Mouse (Mus musculus): ENCODE data around the gene Prmt9.
A peak's percentile ranks its signal among the peaks of the same experiment; 100 is the strongest.

Gene Prmt9

DNA sequence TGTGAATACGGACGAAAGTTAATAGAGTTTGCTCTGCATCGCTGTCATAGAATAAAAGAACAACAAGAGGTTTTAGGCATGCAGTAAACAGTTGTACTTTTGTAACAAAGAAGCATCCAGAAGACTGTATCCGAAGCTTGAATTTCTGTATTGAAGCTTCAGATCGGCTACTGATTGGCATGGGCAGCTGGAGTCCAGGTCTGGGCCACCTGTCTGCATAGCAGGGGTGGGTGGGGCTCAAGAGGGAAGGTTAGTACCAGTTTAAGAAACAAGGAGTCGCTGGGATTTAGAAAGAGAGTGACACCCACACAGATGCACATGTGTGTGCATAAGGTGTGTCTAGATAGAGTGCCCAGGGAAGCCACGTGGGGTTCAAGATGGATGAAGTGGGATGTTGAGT is 28.5 kb downstream of the Prmt9 start:
- H3K36me3 ChIP-seq (ENCODE audit: insufficient read depth, low read length) = peaks cover 36% of the 10 kb centered on the region

GRCm38 (mm10) chr8:77584174-77584573 is 35.0 kb downstream of the Prmt9 start:
- TF ChIP-seq CTCF (conservative IDR thresholded peaks at IDR 0.05; ENCODE audit: low read length) = no peak
- TF ChIP-seq POU5F1 (IDR thresholded peaks at IDR 0.05; ENCODE audit: borderline replicate concordance, low read length) = no peak
- TF ChIP-seq NANOG (IDR thresholded peaks at IDR 0.05; ENCODE audit: borderline replicate concordance, low read length) = no peak
- Histone ChIP-seq H3K36me3 (ENCODE audit: insufficient read depth, low read length) (peaks cover 19% of the 10 kb centered on the region), H3K4me1 (replicated peaks; ENCODE audit: low read depth, low read length) (peaks cover 5% of the 10 kb centered on the region), H3K27me3 (ENCODE audit: insufficient read depth, low read length) (no peaks in the 10 kb centered on the region), H3K4me3 (replicated peaks; ENCODE audit: low read length) (no peak overlapping the region), H3K9me3 (ENCODE audit: low read length) (no peaks in the 10 kb centered on the region)

More for the DNA sequence above, 28.5 kb downstream of the Prmt9 start:
- H3K4me3 ChIP-seq (replicated peaks; ENCODE audit: low read length) = no peak overlapping the region
- peaks cover 9% of the 10 kb centered on the region for H3K4me1 ChIP-seq (replicated peaks; ENCODE audit: low read depth, low read length)
- TF ChIP-seq POU5F1 (IDR thresholded peaks at IDR 0.05; ENCODE audit: borderline replicate concordance, low read length) = no peak
- no peak for TF ChIP-seq CTCF (conservative IDR thresholded peaks at IDR 0.05; ENCODE audit: low read length)
- no peak for TF ChIP-seq NANOG (IDR thresholded peaks at IDR 0.05; ENCODE audit: borderline replicate concordance, low read length)
- no peaks in the 10 kb centered on the region for H3K27me3 ChIP-seq (ENCODE audit: insufficient read depth, low read length)
- no peaks in the 10 kb centered on the region for H3K9me3 ChIP-seq (ENCODE audit: low read length)

GRCm38 (mm10) chr8:77609621-77610020 is 60.4 kb downstream of the Prmt9 start:
- TF ChIP-seq CTCF (conservative IDR thresholded peaks at IDR 0.05; ENCODE audit: low read length) (no peak), NANOG (IDR thresholded peaks at IDR 0.05; ENCODE audit: borderline replicate concordance, low read length) (no peak), POU5F1 (IDR thresholded peaks at IDR 0.05; ENCODE audit: borderline replicate concordance, low read length) (no peak)
- H3K4me1 ChIP-seq (replicated peaks; ENCODE audit: low read depth, low read length) = peaks cover 15% of the 10 kb centered on the region
- no peaks in the 10 kb centered on the region for H3K27me3 ChIP-seq (ENCODE audit: insufficient read depth, low read length)
- H3K4me3 ChIP-seq (replicated peaks; ENCODE audit: low read length) = peak overlapping the region; percentile 96
- H3K36me3 ChIP-seq (ENCODE audit: insufficient read depth, low read length) = peaks cover 17% of the 10 kb centered on the region
- H3K9me3 ChIP-seq (ENCODE audit: low read length) = no peaks in the 10 kb centered on the region

DNA sequence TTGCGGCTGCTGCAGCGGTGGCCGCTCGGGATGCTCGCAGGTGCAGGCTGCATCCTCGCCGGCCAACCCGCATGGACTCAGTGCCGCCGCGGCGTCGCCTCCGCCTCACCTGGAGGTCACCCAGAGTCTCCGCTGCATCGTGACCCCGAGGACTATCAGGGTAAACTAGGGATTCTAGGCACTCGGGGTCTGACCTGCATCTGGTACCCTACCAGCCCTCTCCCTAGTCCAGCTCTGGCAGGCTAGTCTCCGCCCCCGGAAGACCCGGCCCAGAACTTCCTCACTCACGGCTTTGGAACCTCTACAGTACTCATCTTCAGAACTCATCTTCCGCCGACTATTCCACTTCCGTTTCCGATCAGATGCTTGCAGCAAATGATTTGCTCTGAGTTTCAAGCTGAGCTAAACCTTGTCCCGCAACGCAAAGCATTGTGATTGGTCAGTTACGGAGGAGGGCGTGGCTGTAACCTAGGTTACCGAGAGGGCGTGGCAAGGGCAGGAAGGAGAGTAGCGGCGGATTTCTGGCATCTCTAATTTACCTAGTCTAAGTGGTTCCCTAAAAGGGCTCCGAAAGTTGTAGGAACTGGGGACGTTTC is 61.3 kb downstream of the Prmt9 start, which contains the start of gene Tmem184c:
Gene Tmem184c (minus strand): TSS at position 325 of the 596 bp plus-strand sequence.
- no peak for TF ChIP-seq POU5F1 (IDR thresholded peaks at IDR 0.05; ENCODE audit: borderline replicate concordance, low read length)
- TF ChIP-seq NANOG (IDR thresholded peaks at IDR 0.05; ENCODE audit: borderline replicate concordance, low read length) = no peak
- TF ChIP-seq CTCF (conservative IDR thresholded peaks at IDR 0.05; ENCODE audit: low read length) = no peak
- Histone ChIP-seq H3K9me3 (ENCODE audit: low read length) (no peaks in the 10 kb centered on the region), H3K4me1 (replicated peaks; ENCODE audit: low read depth, low read length) (peaks cover 15% of the 10 kb centered on the region), H3K36me3 (ENCODE audit: insufficient read depth, low read length) (peaks cover 10% of the 10 kb centered on the region), H3K4me3 (replicated peaks; ENCODE audit: low read length) (peak within 1 kb of the TSS; percentile 96), H3K27me3 (ENCODE audit: insufficient read depth, low read length) (no peaks in the 10 kb centered on the region)

GRCm38 (mm10) chr8:77617916-77618315 is 68.7 kb downstream of the Prmt9 start:
- TF ChIP-seq NANOG (IDR thresholded peaks at IDR 0.05; ENCODE audit: borderline replicate concordance, low read length) (no peak), POU5F1 (IDR thresholded peaks at IDR 0.05; ENCODE audit: borderline replicate concordance, low read length) (no peak), CTCF (conservative IDR thresholded peaks at IDR 0.05; ENCODE audit: low read length) (peak; percentile 17; the same call in 1 of the 2 replicates)
- H3K4me1 ChIP-seq (replicated peaks; ENCODE audit: low read depth, low read length) = no peaks in the 10 kb centered on the region
- no peaks in the 10 kb centered on the region; the same call in 1 of the 2 replicates for H3K27me3 ChIP-seq (ENCODE audit: insufficient read depth, low read length)
- H3K36me3 ChIP-seq (ENCODE audit: insufficient read depth, low read length) = no peaks in the 10 kb centered on the region
- no peak overlapping the region for H3K4me3 ChIP-seq (replicated peaks; ENCODE audit: low read length)
- H3K9me3 ChIP-seq (ENCODE audit: low read length) = no peaks in the 10 kb centered on the region

- H3K4me3 ChIP-seq (replicated peaks; ENCODE audit: low read length) = no peak overlapping the region
- TF ChIP-seq NANOG (IDR thresholded peaks at IDR 0.05; ENCODE audit: borderline replicate concordance, low read length) = no peak
- no peak for TF ChIP-seq POU5F1 (IDR thresholded peaks at IDR 0.05; ENCODE audit: borderline replicate concordance, low read length)
- no peak for TF ChIP-seq CTCF (conservative IDR thresholded peaks at IDR 0.05; ENCODE audit: low read length)
- no peaks in the 10 kb centered on the region; the same call in 1 of the 2 replicates for H3K27me3 ChIP-seq (ENCODE audit: insufficient read depth, low read length)
- H3K4me1 ChIP-seq (replicated peaks; ENCODE audit: low read depth, low read length) = no peaks in the 10 kb centered on the region
- H3K36me3 ChIP-seq (ENCODE audit: insufficient read depth, low read length) = no peaks in the 10 kb centered on the region
- no peaks in the 10 kb centered on the region for H3K9me3 ChIP-seq (ENCODE audit: low read length)
These were observed 74.5 kb downstream of the Prmt9 start for GRCm38 (mm10) chr8:77623677-77624209.

GRCm38 (mm10) chr8:77629858-77630537 is 80.8 kb downstream of the Prmt9 start:
- no peaks in the 10 kb centered on the region for H3K9me3 ChIP-seq (ENCODE audit: low read length)
- H3K36me3 ChIP-seq (ENCODE audit: insufficient read depth, low read length) = no peaks in the 10 kb centered on the region
- TF ChIP-seq NANOG (IDR thresholded peaks at IDR 0.05; ENCODE audit: borderline replicate concordance, low read length) = no peak
- peak; percentile 92 for TF ChIP-seq CTCF (conservative IDR thresholded peaks at IDR 0.05; ENCODE audit: low read length)
- peaks cover 3% of the 10 kb centered on the region; the same call in 1 of the 2 replicates for H3K4me1 ChIP-seq (replicated peaks; ENCODE audit: low read depth, low read length)
- no peak overlapping the region for H3K4me3 ChIP-seq (replicated peaks; ENCODE audit: low read length)
- H3K27me3 ChIP-seq (ENCODE audit: insufficient read depth, low read length) = no peaks in the 10 kb centered on the region

DNA sequence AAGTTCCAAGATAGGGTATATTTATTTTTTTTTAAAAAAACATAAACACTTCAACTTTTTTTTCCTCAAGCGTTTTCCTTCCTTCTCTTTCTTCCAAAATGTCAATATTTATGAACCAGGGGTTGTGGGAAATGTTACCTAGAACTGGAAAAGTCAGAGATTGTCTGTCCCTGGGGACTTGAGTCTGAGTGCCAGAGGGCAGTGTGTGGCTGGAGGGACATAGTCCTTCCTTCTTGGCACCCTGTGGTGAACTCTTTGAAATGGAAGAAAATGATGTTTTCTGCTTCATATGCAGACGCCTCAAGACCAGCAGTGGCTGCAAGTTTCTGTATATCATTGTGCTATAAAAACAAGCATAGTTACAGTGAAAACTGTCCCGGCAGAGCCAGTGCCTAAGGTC is 81.5 kb downstream of the Prmt9 start:
- no peaks in the 10 kb centered on the region for H3K9me3 ChIP-seq (ENCODE audit: low read length)
- peaks cover 3% of the 10 kb centered on the region; the same call in 1 of the 2 replicates for H3K4me1 ChIP-seq (replicated peaks; ENCODE audit: low read depth, low read length)
- H3K27me3 ChIP-seq (ENCODE audit: insufficient read depth, low read length) = no peaks in the 10 kb centered on the region
- H3K36me3 ChIP-seq (ENCODE audit: insufficient read depth, low read length) = no peaks in the 10 kb centered on the region
- TF ChIP-seq NANOG (IDR thresholded peaks at IDR 0.05; ENCODE audit: borderline replicate concordance, low read length) (no peak), POU5F1 (IDR thresholded peaks at IDR 0.05; ENCODE audit: borderline replicate concordance, low read length) (no peak), CTCF (conservative IDR thresholded peaks at IDR 0.05; ENCODE audit: low read length) (no peak)
- no peak overlapping the region for H3K4me3 ChIP-seq (replicated peaks; ENCODE audit: low read length)
